Mouse (Mus musculus) testis, adult 2 months (tissue): ENCODE measurements around the gene Tec.

Experiments used
- CTCF ChIP-seq: fragments of 200-500 bp; IDR thresholded peaks from 2 replicates; pipeline ENCODE4 v1.5.1; 2012; ENCODE audit warnings: low read depth, mild to moderate bottlenecking, inconsistent platforms, low read length, moderate library complexity; ENCODE audit not compliant: control insufficient read depth, insufficient read depth, insufficient replicate concordance
- POLR2A ChIP-seq: fragments of 200-500 bp; IDR thresholded peaks from 2 replicates; pipeline ENCODE4 v1.6.1; 2012; ENCODE audit warnings: low read depth, mild to moderate bottlenecking, inconsistent platforms, low read length, moderate library complexity; ENCODE audit not compliant: control insufficient read depth

GRCm38 (mm10) chr5:72902876-72903516 lies 34.7 kb upstream of the Tec start:
- TF ChIP-seq POLR2A (no peak), CTCF (no peak)
